In genomic region chr17:45686093-45686619, GRCm38 (mm10) we compare ENCODE assay signal across 8 mouse cellular contexts. TPM values are rescaled to one million over a fixed set of nuclear protein-coding genes. Genes with fewer than 3 reads are reported as not detected.
A peak's percentile ranks its signal among the peaks of the same experiment; 100 is the strongest.
DNase-seq lines count a peak whose midpoint lies in the region; ATAC-seq lines count a peak whose summit lies in the region.

TSS of gene Mrpl14 (plus strand) at chr17:45686322.

- peak within 1 kb of the TSS; percentile 87 for H3K4me2 ChIP-seq in forebrain, embryonic 11.5 days (ENCODE audit: low read depth, low read length, severe bottlenecking)
- H3K4me2 ChIP-seq in heart, embryonic 16.5 days (ENCODE audit: low read depth, low read length): peak within 1 kb of the TSS; percentile 86
- H3K4me2 ChIP-seq in liver, embryonic 15.5 days: peak within 1 kb of the TSS; percentile 100
- peak within 1 kb of the TSS; percentile 75 for H3K4me2 ChIP-seq in neural tube, embryonic 12.5 days (replicated peaks)

- H3K27me3 ChIP-seq in forebrain, embryonic 11.5 days (ENCODE audit: control insufficient read depth, insufficient read depth, low read length): no peaks in the 10 kb centered on the region
- no peaks in the 10 kb centered on the region for H3K27me3 ChIP-seq in heart, embryonic 16.5 days (ENCODE audit: control insufficient read depth, insufficient read depth, low read length)
- peaks cover 13% of the 10 kb centered on the region for H3K27me3 ChIP-seq in liver, embryonic 15.5 days
- no peaks in the 10 kb centered on the region for H3K27me3 ChIP-seq in neural tube, embryonic 12.5 days (replicated peaks)

- H3K36me3 ChIP-seq in forebrain, embryonic 11.5 days (ENCODE audit: control insufficient read depth, insufficient read depth, low read length): no peaks in the 10 kb centered on the region; the same call in 1 of the 2 replicates
- no peaks in the 10 kb centered on the region for H3K36me3 ChIP-seq in heart, embryonic 16.5 days (ENCODE audit: control insufficient read depth, insufficient read depth)
- no peaks in the 10 kb centered on the region for H3K36me3 ChIP-seq in liver, embryonic 15.5 days (replicated peaks)
- no peaks in the 10 kb centered on the region for H3K36me3 ChIP-seq in neural tube, embryonic 12.5 days

- H3K27ac ChIP-seq in forebrain, embryonic 11.5 days (ENCODE audit: low read depth, low read length): peak within 1 kb of the TSS; percentile 76
- peak within 1 kb of the TSS; percentile 81 for H3K27ac ChIP-seq in heart, embryonic 16.5 days (ENCODE audit: low read length)
- H3K27ac ChIP-seq in liver, embryonic 15.5 days (replicated peaks): peak within 1 kb of the TSS; percentile 73
- peak within 1 kb of the TSS; percentile 65; the same call in 1 of the 2 replicates for H3K27ac ChIP-seq in neural tube, embryonic 12.5 days

- H3K9ac ChIP-seq in forebrain, embryonic 11.5 days (ENCODE audit: low read length): peak within 1 kb of the TSS; percentile 84
- H3K9ac ChIP-seq in heart, embryonic 16.5 days (ENCODE audit: low read length): peak within 1 kb of the TSS; percentile 91
- H3K9ac ChIP-seq in liver, embryonic 15.5 days: peak within 1 kb of the TSS; percentile 82
- H3K9ac ChIP-seq in neural tube, embryonic 12.5 days: peak within 1 kb of the TSS; percentile 83

- H3K4me3 ChIP-seq in forebrain, embryonic 11.5 days (ENCODE audit: low read depth, low read length): peak within 1 kb of the TSS; percentile 56
- peak within 1 kb of the TSS; percentile 96 for H3K4me3 ChIP-seq in heart, embryonic 16.5 days (ENCODE audit: low read length)
- H3K4me3 ChIP-seq in liver, embryonic 15.5 days (replicated peaks): peak within 1 kb of the TSS; percentile 76
- peak within 1 kb of the TSS; percentile 80 for H3K4me3 ChIP-seq in neural tube, embryonic 12.5 days

- 1% methylated on average over 44 of the region's 50 CpGs for whole genome bisulfite sequencing in forebrain, embryonic 11.5 days
- WGBS in heart, embryonic 16.5 days: under 1% methylated on average over 43 of the region's 50 CpGs
- WGBS in liver, embryonic 15.5 days (ENCODE audit: insufficient replicate concordance): 1% methylated on average over 45 of the region's 50 CpGs
- under 1% methylated on average over 37 of the region's 50 CpGs for WGBS in neural tube, embryonic 12.5 days

- ATAC-seq in CD4-positive, CD25-positive, alpha-beta regulatory T cell, adult 4 months: peak; percentile 74
- peak; percentile 88 for ATAC-seq in forebrain, embryonic 11.5 days (replicated peaks; ENCODE audit: low FRiP score)
- peak; percentile 80 for ATAC-seq in heart, embryonic 16.5 days (replicated peaks; ENCODE audit: extremely low read depth, insufficient read depth, low FRiP score)
- ATAC-seq in liver, embryonic 15.5 days (ENCODE audit: insufficient read depth): peak; percentile 83
- ATAC-seq in neural tube, embryonic 12.5 days (ENCODE audit: low FRiP score, low read depth): peak; percentile 88

- peak; percentile 81 for DNase-seq in c-Kit-positive CD71-negative TER-119-negative erythroid progenitor cells, embryonic 14.5 days (ENCODE audit: low read depth)
- DNase-seq in forebrain, embryonic 11.5 days (ENCODE audit: low spot score): peak; percentile 98
- peak; percentile 92 to 98 for DNase-seq in kidney, postnatal 36 days
- DNase-seq in telencephalon, adult 2 months (ENCODE audit: low read depth, low spot score): peak; percentile 67

- H3K4me1 ChIP-seq in forebrain, embryonic 11.5 days (replicated peaks; ENCODE audit: control insufficient read depth, insufficient read depth, low read length): peaks cover 13% of the 10 kb centered on the region
- peaks cover 23% of the 10 kb centered on the region for H3K4me1 ChIP-seq in heart, embryonic 16.5 days (ENCODE audit: control insufficient read depth, insufficient read depth, low read length)
- H3K4me1 ChIP-seq in liver, embryonic 15.5 days (replicated peaks): peaks cover 43% of the 10 kb centered on the region
- peaks cover 25% of the 10 kb centered on the region for H3K4me1 ChIP-seq in neural tube, embryonic 12.5 days

- H3K9me3 ChIP-seq in forebrain, embryonic 11.5 days (ENCODE audit: control insufficient read depth, low read length): no peaks in the 10 kb centered on the region
- H3K9me3 ChIP-seq in heart, embryonic 16.5 days (replicated peaks; ENCODE audit: control insufficient read depth, low read length): no peaks in the 10 kb centered on the region
- H3K9me3 ChIP-seq in liver, embryonic 15.5 days (replicated peaks): no peaks in the 10 kb centered on the region
- H3K9me3 ChIP-seq in neural tube, embryonic 12.5 days: no peaks in the 10 kb centered on the region

RNA-seq across cellular contexts. Expression of gene Mrpl14, which starts in this region (rescaled TPM):
- polyA plus RNA-seq in CD4-positive, CD25-positive, alpha-beta regulatory T cell, adult 4 months (2017; shearing (Covaris generic)): 10 to 100 TPM; 91.5 to 92.9 TPM
- polyA plus RNA-seq in forebrain, embryonic 11.5 days (2014; fragmentation: Nextera tagmentation; extraction: Ambion mirVana): 107 and 108 TPM in 2 replicates
- 137 and 143 TPM in 2 replicates for polyA plus RNA-seq in heart, embryonic 16.5 days (2015; fragmentation: Nextera tagmentation; extraction: Ambion mirVana)
- polyA plus RNA-seq in liver, embryonic 15.5 days (2015; fragmentation: Nextera tagmentation; extraction: Ambion mirVana): 111 and 115 TPM in 2 replicates
- polyA plus RNA-seq in neural tube, embryonic 12.5 days (2016; fragmentation: Nextera tagmentation; extraction: Ambion mirVana): 101 and 102 TPM in 2 replicates

Comparison
In these comparisons a context has a peak if more than half of its experiments do, and no peak if none do; other contexts are left out.
1. Peak in every context shown above with its lines: DNase-seq, ATAC-seq, H3K4me3 ChIP-seq and H3K27ac ChIP-seq.